Mouse (Mus musculus) frontal cortex, postnatal 25 days (tissue): ENCODE results near the gene Car6.
A peak's percentile ranks its signal among the peaks of the same experiment; 100 is the strongest.

Experiments used
- DNase-seq, 2 experiments: peaks; one replicate each; pipeline ENCODE4 v3.0.0; 2022; ENCODE audit warnings: low spot score in 2 of 2

The Car6 gene

DNA sequence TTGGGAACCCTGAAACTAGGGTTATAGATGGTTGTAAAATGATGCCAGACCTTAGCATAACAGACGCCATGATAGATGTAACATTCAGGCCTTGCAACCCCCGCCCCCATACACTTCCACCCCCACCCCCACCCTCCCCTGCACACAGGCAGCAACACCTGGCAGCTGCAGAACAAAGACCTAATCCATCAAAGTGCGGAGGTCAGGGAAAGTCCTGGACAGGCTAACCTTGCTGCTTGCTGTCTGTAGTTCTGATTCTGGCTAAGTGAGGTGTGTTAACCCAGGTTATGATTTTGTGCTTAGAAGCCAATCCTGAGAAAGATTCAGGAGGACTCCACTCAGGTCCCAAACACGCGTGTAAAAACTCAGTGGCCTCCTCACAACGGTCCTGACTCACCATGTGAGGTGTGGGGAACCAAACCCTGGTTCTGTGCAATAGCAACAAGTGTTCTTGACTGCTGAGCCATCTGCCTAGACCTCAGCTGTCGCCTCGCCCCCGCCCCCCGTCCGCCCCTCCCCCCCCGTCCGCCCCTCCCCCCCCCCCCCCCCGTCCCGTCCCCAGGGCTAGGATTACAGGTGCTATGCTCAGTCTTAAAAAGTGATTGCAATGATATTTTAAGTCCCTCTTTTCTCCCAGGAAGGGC lies 28.7 kb upstream of the Car6 start:
- DNase-seq = no peak

DNA sequence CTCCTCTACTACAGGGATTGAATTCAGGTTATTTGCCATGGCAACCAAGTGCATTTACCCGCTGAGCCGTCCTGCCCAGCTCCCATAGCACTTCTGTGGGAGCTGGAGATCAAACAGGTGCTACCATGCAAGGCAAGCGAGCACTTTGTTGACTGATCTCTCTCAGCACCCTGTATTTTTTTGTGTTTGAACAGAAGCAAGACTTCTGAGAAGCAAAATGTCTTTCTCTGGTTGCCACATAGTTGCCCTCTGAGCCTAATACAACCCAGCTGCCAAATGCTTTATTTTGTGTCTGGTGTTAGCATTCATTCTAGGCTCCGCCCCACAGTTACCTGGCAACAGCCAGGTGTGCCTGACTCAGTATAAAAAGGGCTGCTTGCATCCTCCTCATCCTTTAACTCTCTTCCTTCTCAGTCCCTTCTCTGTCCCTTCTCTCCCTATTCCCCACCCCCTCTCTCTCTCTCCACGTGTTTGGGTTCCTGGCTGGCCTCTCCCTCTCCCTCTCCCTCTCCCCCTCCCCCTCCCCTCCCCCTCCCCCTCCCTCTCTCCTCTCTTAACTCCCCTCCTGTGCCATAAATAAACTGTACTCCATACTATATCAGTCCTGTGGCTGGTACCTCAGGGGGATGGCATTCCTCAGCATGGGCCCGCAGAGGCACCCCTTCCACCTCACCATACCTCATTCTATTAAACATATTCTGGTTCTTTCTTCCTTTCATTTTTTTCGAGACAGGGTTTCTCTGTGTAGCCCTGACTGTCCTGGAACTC lies 27.6 kb upstream of the Car6 start:
- DNase-seq = no peak

DNA sequence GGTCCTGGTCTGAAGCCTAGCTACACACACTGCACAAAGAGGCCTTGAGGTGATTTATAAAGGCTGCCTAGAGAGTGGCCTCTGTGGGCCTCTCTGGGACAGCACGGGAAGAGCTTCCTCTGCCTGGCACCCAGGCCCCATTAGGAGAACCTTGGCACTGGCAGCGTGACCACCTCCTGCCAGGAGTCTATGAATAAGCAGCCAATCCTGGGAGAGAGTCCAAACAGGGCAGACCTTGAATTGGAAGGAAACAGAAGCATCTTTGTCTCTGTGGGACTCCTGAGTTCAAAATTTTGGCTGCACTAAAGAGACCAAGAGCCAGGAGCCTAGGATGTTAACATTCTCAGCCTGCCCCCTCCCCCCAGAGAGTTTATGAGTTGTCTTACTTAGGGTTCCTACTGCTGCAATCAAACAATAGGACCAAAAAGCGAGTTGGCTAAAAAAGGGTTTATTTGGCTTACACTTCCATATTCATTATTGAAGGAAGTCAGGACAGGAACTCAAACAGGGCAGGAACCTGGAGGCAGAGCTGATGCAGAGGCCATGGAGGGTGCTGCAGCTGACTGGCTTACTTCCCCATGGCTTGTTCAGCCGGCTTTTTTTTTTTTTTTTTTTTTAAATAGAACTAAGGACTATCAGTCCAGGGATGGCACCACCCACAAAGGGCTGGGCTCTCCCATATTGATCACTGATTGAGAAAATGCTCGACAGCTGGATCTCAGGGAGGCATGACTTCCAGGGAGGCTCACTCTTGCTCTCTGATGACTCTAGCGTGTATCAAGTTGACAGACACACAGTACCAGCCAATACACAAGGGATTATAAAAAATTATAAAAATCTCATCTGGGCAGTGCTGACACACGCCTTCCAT lies 25.9 kb upstream of the Car6 start:
- DNase-seq = peak in 1 of 2 experiments; percentile 50

DNA sequence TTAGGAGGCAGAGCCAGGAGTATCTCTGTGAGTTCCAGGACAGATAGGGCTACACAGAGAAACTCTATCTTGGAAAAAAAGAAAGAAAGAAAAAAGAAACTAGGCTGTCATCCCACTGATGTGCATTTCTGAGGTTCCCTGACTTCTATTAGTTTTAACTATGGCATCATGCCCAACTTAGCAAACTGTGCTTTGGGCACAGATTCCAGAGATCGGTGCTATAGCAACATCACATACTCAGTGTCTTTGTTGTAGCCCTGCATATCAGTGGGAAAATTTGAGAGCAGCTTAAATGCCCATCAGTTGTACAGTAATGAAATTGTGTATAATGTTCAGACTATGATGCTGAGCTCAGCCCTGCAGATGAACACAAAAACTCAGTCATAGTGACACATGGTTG lies 24.6 kb upstream of the Car6 start:
- no peak for DNase-seq

DNA sequence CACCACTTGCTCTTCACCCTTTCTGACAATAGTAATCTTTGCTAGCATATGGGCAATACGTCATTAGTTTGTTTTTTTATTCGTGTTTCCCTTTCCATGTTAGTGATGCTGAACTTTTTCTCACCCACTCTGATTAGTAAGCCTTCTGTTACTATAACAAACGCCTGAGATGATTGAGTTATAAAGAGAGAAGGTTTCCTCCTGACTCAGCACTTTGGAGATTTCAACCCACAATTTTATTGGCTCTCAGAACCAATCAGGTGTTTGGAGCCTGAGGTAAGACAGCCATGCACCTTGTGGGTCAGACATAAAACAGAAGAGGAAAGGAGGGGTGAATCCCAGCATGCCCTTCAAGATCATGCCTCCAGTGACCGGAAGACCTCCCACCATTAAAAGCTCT lies 22.7 kb upstream of the Car6 start:
- DNase-seq = no peak

DNA sequence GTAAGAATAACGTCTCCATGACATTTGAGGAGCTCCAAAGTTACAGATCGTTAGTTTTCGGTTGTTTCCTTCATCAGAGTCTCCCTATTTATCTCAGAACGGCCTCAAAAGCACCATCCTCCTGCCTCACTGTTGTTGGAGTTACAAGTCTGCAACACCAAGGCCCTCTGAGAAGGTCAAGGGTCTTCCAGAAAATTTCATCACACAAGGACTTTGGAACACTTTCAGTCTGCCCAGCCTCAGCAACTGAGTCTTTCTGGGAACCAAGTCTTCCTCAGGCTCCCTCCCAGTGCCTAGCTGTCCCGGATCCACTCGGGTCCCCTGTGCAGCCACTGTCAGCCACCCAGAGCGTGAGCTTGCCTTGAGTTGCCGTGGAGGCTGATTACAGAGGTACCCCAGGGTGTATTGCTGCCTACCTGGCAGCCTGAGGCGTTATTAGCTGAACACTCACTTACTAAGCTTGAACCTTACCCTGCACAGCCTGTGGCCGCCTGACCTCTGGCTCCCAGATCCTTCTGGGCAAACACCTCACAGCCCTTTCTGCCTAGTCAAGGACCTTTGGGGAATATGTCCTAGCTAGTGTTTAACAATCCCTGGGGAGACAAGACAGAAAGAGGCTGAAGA lies 20.0 kb upstream of the Car6 start:
- DNase-seq = no peak

DNA sequence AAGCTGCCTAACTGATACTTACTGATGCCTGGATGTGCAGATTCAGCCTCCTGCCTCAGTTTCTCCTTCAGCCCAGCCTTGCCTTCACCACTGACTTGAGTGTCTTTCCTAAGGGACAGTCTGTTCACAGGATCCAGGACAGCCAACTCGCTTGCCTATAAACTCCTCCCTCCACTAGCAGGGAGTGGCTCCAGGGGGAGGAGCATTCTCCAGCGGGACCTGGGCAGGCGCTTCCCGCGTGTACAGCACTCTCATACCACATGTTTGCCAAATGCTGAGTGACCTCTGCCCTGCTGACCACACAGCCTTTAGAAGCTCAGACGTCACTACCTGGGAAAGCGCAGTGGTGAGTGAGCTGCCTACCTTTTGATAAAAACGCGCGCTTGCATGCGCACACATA lies 19.5 kb upstream of the Car6 start:
- DNase-seq = no peak

DNA sequence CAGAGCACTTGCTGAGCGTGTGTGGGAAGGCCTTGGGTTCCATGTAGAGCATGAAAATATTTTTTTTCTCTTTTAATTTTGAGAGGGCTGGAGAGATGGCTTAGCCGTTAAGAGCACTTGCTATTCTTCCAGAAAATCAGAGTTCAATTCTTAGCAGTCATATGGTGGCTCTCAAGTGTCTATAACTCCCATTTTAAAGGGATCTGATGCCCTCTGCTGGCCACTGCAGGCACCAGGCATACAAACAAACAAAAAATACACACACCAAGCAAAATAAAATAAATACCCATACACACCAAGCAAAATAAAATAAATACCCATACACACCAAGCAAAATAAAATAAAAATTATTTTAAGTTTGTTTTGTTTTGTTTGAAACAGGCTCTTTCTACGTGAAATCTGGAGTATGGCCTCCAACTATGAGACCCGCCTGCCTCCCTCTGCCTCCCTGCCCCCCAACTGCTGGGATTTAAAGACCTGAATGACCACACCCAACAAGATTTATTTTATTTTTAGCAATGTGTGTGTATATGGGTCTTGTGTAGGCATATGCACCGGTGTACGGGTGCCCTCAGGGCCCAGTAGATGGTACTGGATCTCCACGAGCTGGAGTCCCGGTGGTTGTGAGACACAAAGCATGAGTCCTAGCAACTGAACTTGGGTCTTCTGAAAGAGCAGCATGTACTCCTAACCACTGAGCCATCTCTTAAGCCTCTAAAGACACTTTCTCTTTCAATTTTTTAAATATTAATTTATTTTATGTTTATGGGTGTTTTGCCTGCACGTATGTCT lies 18.6 kb upstream of the Car6 start:
- peak in 1 of 2 experiments; percentile 38 for DNase-seq

DNA sequence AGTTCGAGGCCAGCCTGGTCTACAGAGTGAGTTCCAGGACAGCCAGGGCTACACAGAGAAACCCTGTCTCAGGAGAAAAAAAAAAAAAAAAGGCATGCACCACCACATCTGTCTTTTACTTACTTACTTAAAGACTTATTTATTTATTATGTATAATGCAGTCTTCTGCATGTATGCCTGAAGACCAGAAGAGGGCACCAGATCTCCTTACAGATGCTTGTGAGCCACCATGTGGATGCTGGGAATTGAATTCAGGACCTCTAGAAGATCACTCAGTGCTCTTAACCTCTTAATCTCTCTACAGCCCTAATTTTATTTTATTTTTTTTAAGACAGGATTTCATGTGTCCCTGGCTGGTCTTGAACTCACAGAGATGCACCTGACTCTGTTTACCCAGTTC lies 16.8 kb upstream of the Car6 start:
- no peak for DNase-seq

DNA sequence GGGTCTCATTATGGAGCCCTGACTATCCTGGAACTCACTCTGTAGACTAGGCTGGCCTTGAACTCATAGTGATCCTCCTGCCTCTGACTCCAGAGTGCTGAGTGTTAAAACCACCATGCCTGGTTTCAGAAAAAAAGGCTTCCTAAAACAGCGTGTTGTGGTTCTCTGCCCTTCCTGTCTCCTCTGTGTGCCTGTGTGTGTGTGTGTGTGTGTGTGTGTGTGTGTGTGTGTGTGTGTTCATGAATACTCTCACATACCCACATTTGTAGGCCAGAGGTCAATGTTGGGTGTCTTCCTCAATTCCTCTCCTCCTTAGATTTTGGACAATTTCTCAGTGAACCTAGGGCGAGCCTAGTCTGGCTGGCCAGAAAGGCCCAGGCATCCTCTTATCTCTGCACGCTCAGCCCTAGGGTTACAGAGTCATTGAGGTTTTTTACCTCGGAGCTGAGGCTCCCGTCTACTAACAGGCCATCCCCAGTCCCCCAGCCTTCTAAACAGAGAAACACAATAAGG lies 16.0 kb upstream of the Car6 start:
- DNase-seq = no peak

DNA sequence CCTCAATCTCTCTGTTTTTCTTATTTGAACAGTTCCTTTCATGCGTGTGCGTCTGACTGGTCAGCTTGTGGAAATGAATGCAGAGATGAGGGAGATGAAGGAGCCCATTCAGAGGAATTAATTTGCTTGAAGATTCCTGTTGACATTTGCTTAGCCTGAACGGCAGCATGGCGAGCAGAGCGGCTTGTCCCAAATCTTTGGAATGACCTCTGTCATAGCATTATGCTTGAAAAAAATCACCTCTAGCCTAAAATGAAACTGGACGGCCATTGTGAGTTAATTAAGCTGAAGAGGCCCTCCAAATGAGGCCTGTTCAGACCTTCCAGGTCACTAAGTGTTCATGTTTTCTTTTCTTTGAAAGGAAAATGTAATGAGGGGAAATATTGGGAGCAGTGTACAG lies 15.3 kb upstream of the Car6 start:
- DNase-seq = no peak

DNA sequence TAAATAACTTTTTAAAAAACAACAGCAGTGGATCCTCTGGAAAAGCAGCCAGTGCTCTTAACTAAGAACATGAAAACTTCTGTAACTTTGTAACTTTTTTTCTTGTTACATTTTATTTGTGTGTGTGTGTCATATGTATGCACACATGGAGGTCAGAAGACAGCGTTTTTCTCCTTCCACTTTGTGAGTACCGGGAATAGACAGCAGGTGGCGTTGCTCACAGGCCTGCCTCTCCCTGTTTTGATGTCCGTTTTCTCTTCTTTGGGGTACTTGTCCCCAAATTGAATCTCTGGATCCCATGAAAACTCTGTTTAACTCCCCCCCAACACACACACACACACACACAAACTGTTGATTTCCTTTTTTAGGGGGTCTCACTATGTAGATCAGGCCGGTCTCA lies 12.8 kb upstream of the Car6 start:
- DNase-seq = no peak

DNA sequence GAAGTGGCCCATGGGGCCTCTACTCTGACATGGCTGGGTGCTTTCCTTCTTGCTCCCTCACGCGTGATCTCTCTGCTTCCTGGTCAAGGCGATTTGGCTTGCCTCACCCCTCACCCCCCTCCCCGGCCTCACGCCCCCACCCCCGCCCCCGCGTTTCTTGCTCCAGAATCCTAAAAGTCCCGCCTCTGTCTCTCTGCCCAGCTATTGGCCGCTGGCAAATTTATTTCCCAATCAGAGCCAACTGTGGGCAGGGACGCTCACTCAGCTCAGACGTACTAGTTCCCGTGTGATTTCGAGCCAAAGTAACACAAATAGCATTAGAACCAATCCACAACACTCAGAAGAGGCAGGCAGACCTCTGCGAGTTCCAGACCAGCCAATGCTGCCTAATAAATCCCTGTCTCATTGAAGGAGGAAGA lies 11.4 kb upstream of the Car6 start:
- no peak for DNase-seq

DNA sequence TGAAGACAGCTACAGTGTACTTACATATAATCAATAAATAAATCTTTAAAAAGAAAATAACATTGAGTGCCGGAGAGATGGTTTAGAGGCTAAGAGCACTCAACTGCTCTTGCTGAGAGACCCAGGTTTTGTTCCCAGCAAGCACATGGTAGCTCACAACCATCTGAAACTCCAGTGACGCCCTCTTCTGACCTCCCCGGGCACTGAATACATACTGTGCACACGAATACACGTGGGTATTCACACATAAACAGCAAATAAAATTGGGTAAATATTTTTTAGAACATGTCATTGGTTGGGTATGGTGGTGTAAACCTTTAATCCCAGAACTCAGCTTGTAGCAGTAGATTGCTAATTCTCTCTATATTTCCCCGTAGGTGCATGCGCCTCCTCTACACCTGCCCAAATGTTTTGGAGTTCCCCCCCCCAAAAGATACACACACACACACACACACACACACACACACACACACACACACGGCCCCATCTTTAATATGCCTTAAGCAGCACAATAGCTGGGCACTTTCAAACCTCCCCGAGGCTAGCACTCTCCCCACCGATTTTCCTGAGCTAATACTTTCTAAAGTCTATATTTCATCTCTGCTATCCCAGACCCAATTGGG lies 10.9 kb upstream of the Car6 start:
- no peak for DNase-seq

DNA sequence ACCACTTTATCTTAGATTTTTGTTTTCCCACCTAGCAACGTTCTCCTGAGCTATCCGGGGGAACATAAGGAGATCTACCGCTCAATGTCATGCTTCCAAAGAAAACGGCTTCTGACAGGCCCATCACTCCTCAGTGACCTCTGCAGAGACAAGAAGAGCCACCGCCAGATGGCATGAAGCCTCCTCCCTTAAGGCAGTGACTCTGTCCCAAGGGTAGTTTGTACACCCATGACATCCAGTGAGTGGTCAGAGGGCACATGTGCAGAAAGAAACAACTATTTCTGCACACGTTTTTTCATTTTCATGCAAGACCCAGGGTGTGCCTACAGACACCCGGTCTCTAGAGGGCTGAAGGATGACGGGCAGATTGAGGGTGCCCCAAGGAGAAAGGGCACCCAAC lies 9.2 kb upstream of the Car6 start:
- no peak for DNase-seq

DNA sequence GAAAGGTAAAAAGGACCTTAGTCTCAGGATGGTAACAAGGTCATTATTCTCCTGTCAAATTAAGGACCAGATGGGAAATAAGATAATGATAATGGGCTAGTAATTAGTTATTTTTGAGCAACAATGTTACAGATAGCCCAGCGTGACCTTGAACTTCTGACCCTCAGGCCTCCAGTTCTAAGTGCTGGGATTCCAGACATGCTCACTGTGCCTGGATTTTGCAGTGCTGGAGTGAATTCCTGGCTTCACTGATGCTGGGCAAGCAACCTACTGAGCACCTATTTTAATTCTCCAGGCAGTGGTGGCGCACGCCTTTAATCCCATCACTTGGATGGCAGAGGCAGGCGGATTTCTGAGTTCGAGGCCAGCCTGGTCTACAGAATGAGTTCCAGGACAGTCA lies 8.6 kb upstream of the Car6 start:
- DNase-seq = no peak

DNA sequence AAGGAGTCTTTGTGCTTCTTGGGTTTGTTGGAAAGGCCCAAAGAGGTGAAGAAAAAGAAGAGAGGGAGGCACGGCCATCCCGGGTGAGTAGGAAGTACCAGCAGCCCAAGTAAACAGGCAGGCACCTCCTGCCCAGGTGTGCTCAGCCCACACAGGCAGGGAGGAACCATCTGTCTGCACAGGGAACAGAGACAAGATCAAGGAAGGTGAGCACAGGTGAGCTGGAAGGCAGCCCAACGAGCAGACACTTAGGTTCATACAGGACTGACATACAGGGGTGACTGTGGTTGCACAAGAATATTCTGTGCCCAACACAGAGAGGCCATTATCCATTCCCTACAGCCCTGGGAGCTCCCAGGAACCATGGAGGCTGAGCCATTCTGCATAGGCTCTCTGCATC lies 3.7 kb upstream of the Car6 start:
- DNase-seq = no peak

DNA sequence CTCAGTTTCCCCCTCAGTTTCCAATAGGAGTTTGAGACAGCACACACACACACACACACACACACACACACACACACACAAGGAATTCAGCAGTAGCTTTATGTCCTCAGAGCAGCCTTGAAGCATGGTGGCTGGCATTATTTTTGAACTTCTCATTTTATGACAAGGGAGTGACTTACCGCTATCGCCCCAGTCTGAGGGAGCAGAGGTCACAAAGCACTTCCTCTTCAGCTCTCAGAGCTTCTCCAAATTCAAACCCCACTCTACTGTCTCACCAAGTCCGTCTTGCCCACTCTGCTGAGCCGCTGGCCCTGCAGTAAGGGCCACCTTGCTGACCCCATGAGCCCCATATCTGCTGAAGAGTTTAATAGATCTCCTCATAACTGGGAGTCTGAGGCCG lies 1.6 kb upstream of the Car6 start:
- DNase-seq = no peak

DNA sequence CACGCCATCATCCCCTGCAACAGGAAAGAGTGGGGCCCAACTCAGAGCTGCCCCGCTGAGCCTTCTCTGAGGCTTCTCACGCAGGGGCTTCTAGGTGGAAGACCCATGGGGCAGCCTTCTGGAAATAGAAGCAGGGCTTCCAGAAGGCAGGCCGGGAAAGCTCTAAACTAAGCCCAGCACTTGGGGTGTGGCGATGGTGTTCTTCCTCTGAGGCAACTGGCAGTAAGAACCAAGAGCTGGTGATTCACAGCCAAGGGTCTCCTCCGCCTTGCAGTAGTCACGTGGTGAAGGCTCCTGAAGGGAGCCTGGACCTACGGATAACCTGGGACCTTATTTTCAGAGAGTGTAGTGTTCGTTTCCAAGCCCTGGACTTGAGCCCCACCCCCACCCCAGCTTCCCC lies 2.9 kb downstream of the Car6 start:
- DNase-seq = no peak

DNA sequence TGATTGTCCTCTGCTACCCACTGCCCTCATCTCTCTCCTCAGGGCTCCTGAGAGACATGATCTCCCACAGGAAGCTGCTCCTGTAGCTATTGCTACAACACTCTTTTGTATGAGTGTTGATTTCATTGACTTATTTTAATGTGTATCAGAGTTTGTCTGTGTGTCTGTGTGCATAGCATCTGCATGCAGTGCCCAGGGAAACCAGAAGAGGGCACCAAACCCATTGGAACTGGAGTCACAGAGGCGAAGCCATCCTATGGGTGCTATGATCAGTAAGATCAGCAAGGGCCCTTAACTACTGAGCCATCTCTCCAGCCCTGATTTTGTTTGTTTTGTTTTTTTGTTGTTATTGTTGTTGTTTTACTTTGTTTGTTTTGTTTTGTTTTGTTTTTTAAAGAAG lies 7.2 kb downstream of the Car6 start:
- DNase-seq = peak; percentile 21 to 23

DNA sequence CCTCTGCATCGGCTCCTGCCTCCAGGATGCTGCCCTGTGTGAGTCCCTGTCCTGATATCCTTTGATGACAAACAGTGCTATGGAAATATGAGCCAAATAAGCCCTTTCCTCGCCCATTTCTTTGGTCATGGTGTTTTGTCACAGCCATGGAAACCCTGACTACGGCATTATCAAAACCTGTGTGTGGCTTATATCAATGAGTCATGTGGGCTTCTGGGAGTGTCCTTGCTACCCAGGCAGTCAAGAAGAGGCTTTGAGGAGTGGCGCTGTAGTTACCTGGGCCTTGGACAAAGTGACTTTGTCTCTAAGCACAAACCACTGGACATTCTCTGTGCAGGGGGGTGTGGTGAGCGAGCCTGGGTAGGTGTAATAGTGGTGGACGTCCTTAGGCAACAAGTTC lies 8.9 kb downstream of the Car6 start:
- DNase-seq = no peak
